Mouse (Mus musculus) Patski (cell line): ENCODE results near the gene Colq. TPM values are rescaled to one million over a fixed set of nuclear protein-coding genes. Genes with fewer than 3 reads are reported as not detected.

Experiments
- ATAC-seq: fragments of 100-300 bp; one replicate; pipeline ENCODE4 v1.8.0; 2021
- CTCF ChIA-PET: fragments of 350-600 bp; sonication (Branson Sonifier 250); formaldehyde crosslinking; loops from one replicate; lab custom pipeline; 2022; ENCODE audit warnings: inconsistent platforms; lab: Charles Lee
- POLR2A ChIA-PET: fragments of 350-600 bp; sonication (Branson Sonifier 250); formaldehyde crosslinking; loops from one replicate; lab custom pipeline; 2022; ENCODE audit warnings: antibody characterized with exemption, inconsistent platforms; lab: Charles Lee
- DNase-seq: peaks from one replicate; pipeline ENCODE4 v3.0.0-alpha.2; 2011; ENCODE audit warnings: low read depth, low spot score
- H3K27me3 ChIP-seq: fragments of 371-371 bp; one replicate; pipeline ENCODE4 v1.5.1; 2021
- CTCF ChIP-seq: fragments of 100-300 bp; IDR thresholded peaks from one replicate; pipeline ENCODE4 v1.5.1; 2021
- in situ Hi-C: fragments of 300-500 bp; cut with MboI; formaldehyde crosslinking; loops from 3 replicates; pipeline ENCODE4 v1.11.1; 2018; ENCODE audit warnings: low pct_unique_long_range_greater_than_20kb, mixed read lengths
- polyA plus RNA-seq: library from polyadenylated mRNA; unstranded; gene quantifications from one replicate; pipeline ENCODE4 v1.2.3, GENCODE M21; 2021

The Colq gene
- polyA plus RNA-seq, 1 experiment from 2014 or later = not detected

GRCm38 (mm10) chr14:31494975-31495455 is 96.1 kb downstream of the Colq start, which contains the start of gene Mettl6:
Gene Mettl6 (minus strand): TSS chr14:31495040.
- ChIA-PET POLR2A (no interaction called here), CTCF (interaction anchor here (1.3 kb wide), 1 partner anchor 10 kb away, joined by 3 read pairs; no protein-coding TSS in a partner anchor)
- in situ Hi-C loops = no loop called here
- no peaks in the 10 kb centered on the region for H3K27me3 ChIP-seq
- TF ChIP-seq CTCF = no peak
- peak; percentile 90 for ATAC-seq
- peak; percentile 48 for DNase-seq

- in situ Hi-C loops = no loop called here
- CTCF ChIA-PET = interaction anchor here (1.3 kb wide), 1 partner anchor 10 kb away, joined by 3 read pairs; no protein-coding TSS in a partner anchor
- no peak for DNase-seq
These were observed 96.7 kb downstream of the Colq start, which contains the start of gene Eaf1 for GRCm38 (mm10) chr14:31494349-31494974. Gene Eaf1 (plus strand): TSS chr14:31494399.

GRCm38 (mm10) chr14:31493901-31494300 is 97.2 kb downstream of the Colq start:
- ATAC-seq (no peak), DNase-seq (no peak)
- H3K27me3 ChIP-seq = no peaks in the 10 kb centered on the region
- ChIA-PET CTCF (no interaction called here), POLR2A (interaction anchor here (1.3 kb wide), 1 partner anchor 262 kb away, joined by 3 read pairs; no protein-coding TSS in a partner anchor)
- in situ Hi-C loops = no loop called here
- TF ChIP-seq CTCF = no peak

More at GRCm38 (mm10) chr14:31494349-31494974, 96.7 kb downstream of the Colq start, which contains the start of gene Eaf1:
- ATAC-seq = no peak
- TF ChIP-seq CTCF = no peak
- POLR2A ChIA-PET = interaction anchor here (1.3 kb wide), 1 partner anchor 263 kb away, joined by 3 read pairs; no protein-coding TSS in a partner anchor
- H3K27me3 ChIP-seq = no peaks in the 10 kb centered on the region

- no peaks in the 10 kb centered on the region for H3K27me3 ChIP-seq
- CTCF ChIA-PET = interaction anchor here (1.6 kb wide), 1 partner anchor 16 kb away, joined by 4 read pairs; no protein-coding TSS in a partner anchor
- no peak for DNase-seq
- in situ Hi-C loops = no loop called here
- POLR2A ChIA-PET = no interaction called here
- no peak for ATAC-seq
- no peak for TF ChIP-seq CTCF
These were observed 103.1 kb downstream of the Colq start for GRCm38 (mm10) chr14:31488055-31488454.

GRCm38 (mm10) chr14:31486465-31486864 is 104.7 kb downstream of the Colq start:
- ChIA-PET CTCF (interaction anchor here (1.6 kb wide), 1 partner anchor 14 kb away, joined by 4 read pairs; no protein-coding TSS in a partner anchor), POLR2A (no interaction called here)
- H3K27me3 ChIP-seq = no peaks in the 10 kb centered on the region
- TF ChIP-seq CTCF = no peak
- in situ Hi-C loops = no loop called here
- no peak for ATAC-seq
- DNase-seq = no peak

- DNase-seq = no peak
- no peaks in the 10 kb centered on the region for H3K27me3 ChIP-seq
- CTCF ChIA-PET = interaction anchor here (0.6 kb wide), 1 partner anchor 10 kb away, joined by 3 read pairs; no protein-coding TSS in a partner anchor
- in situ Hi-C loops = no loop called here
- no peak for ATAC-seq
- TF ChIP-seq CTCF = no peak
- POLR2A ChIA-PET = no interaction called here
These were observed 108.7 kb downstream of the Colq start for GRCm38 (mm10) chr14:31482417-31482816.

- peak; percentile 50 for TF ChIP-seq CTCF
- in situ Hi-C loops = no loop called here
- no peaks in the 10 kb centered on the region for H3K27me3 ChIP-seq
- CTCF ChIA-PET = interaction anchor here (0.6 to 1.9 kb wide), 10 partner anchors 9 to 199 kb away, joined by 3 to 14 read pairs (median 4); no protein-coding TSS in a partner anchor
- no peak for DNase-seq
- POLR2A ChIA-PET = interaction anchor here (0.8 kb wide), 1 partner anchor 37 kb away, joined by 3 read pairs; no protein-coding TSS in a partner anchor
- ATAC-seq = no peak
These were observed 117.8 kb downstream of the Colq start for GRCm38 (mm10) chr14:31473297-31473696.

Other genes starting within 250 kb of the Colq start
- 11.3 TPM for gene Sh3bp5, start 155.3 kb downstream of the Colq start, polyA plus RNA-seq
- 45.2 TPM for gene Eaf1, start 96.9 kb downstream of the Colq start, polyA plus RNA-seq
- gene Mettl6, start 96.3 kb downstream of the Colq start, polyA plus RNA-seq = 28.8 TPM
- 5.8 TPM for gene Gm49387, start 49.5 kb upstream of the Colq start, polyA plus RNA-seq
- gene Btd, start 49.7 kb upstream of the Colq start, polyA plus RNA-seq = 42.7 TPM
- 27.5 TPM for gene Hacl1, start 49.9 kb upstream of the Colq start, polyA plus RNA-seq
- gene Ankrd28, start 239.3 kb upstream of the Colq start, polyA plus RNA-seq = 26.6 TPM